Comparison of ENCODE assay signal across 8 mouse cellular contexts in the genomic region with DNA sequence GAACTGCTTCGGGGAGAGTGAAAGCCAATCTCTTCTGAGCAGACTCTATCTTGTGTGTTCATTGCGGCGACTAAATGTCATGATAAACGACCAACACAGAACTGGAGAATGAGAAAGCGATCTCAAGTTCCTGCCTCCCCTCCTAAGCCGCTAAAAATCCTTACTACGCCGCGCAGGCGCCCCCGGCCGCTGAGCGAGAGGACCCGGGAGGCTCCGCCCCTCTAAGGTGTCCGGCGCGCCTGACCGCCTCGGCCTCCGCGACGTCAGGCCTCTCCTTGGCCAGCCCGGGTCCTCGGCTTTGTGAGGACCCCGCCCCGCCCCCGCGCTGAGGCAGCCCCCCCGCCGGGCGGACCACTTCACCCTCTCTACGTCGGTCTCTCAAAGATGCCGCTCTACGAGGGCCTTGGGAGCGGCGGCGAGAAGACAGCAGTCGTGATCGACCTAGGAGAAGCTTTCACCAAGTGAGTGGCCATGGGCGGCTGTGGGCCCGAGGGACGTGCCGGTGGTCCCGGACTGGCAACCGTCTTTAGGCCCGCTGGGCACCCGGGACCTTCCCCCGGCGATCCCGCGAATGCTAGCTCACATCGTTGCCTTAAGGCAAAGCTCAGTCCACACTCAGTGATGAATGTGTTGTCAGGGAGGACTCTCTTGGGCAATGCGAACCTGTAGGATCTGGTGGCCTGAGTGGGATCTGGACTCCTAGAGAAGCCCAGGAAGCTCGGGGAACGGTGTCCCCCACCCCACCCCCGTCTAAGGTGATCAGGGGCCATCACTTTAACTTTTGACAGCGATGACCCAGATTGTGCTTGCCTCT. TPM values are rescaled to one million over a fixed set of nuclear protein-coding genes. Genes with fewer than 3 reads are reported as not detected.
A peak's percentile ranks its signal among the peaks of the same experiment; 100 is the strongest.
DNase-seq lines count a peak whose midpoint lies in the region; ATAC-seq and TF ChIP-seq lines count a peak whose summit lies in the region.

TSS of gene Actr10 (plus strand) at position 287 of the 814 bp plus-strand sequence.

- intact Hi-C loops in heart, adult 2 months (cut with DNase I), result loop anchor here (2.0 kb wide), 1 partner anchor 31 kb away; no protein-coding TSS in a partner anchor

- 0 out of 2 replicates have a peak, but pooled peaks cover 3% of the 10 kb centered on the region for H3K9me3 ChIP-seq in embryonic facial prominence, embryonic 13.5 days
- no peaks in the 10 kb centered on the region for H3K9me3 ChIP-seq in limb, embryonic 13.5 days
- no peaks in the 10 kb centered on the region for H3K9me3 ChIP-seq in midbrain, embryonic 16.5 days (replicated peaks; ENCODE audit: control insufficient read depth, low read length, poor library complexity, severe bottlenecking)

- 0 out of 2 replicates have a peak, but pooled peaks have one; percentile 25 for TF ChIP-seq EP300 in heart, adult 2 months (IDR thresholded peaks at IDR 0.05; ENCODE audit: insufficient read depth, low read depth, low read length)

- TF ChIP-seq POLR2A in heart, adult 2 months (IDR thresholded peaks at IDR 0.05; ENCODE audit: insufficient read depth, low read depth, low read length), result peak; percentile 99

- no peaks in the 10 kb centered on the region for H3K27me3 ChIP-seq in embryonic facial prominence, embryonic 13.5 days
- H3K27me3 ChIP-seq in heart, adult 2 months (ENCODE audit: control insufficient read depth, insufficient read depth, low read length), result no peaks in the 10 kb centered on the region
- H3K27me3 ChIP-seq in limb, embryonic 13.5 days, result no peaks in the 10 kb centered on the region
- H3K27me3 ChIP-seq in midbrain, embryonic 16.5 days (ENCODE audit: control insufficient read depth, insufficient read depth, low read depth, low read length), result no peaks in the 10 kb centered on the region

- H3K27ac ChIP-seq in embryonic facial prominence, embryonic 13.5 days, result peak within 1 kb of the TSS; percentile 94
- peak within 1 kb of the TSS; percentile 95 for H3K27ac ChIP-seq in heart, adult 2 months
- H3K27ac ChIP-seq in limb, embryonic 13.5 days, result peak within 1 kb of the TSS; percentile 91
- peak within 1 kb of the TSS; percentile 85 for H3K27ac ChIP-seq in midbrain, embryonic 16.5 days (ENCODE audit: low read length)

- under 1% methylated on average over 59 of the region's 59 CpGs for WGBS in embryonic facial prominence, embryonic 13.5 days
- under 1% methylated on average over 58 of the region's 59 CpGs for WGBS in heart, adult 2 months
- under 1% methylated on average over 59 of the region's 59 CpGs for WGBS in limb, embryonic 13.5 days
- WGBS in midbrain, embryonic 16.5 days, result 0% methylated on average over 57 of the region's 59 CpGs

- peaks cover 15% of the 10 kb centered on the region for H3K36me3 ChIP-seq in embryonic facial prominence, embryonic 13.5 days
- peaks cover 2% of the 10 kb centered on the region for H3K36me3 ChIP-seq in heart, adult 2 months (ENCODE audit: control insufficient read depth, insufficient read depth, low read length)
- H3K36me3 ChIP-seq in limb, embryonic 13.5 days, result peaks cover 17% of the 10 kb centered on the region
- peaks cover 6% of the 10 kb centered on the region; the same call in 1 of the 2 replicates for H3K36me3 ChIP-seq in midbrain, embryonic 16.5 days (ENCODE audit: control insufficient read depth, insufficient read depth, low read length)

- peak within 1 kb of the TSS; percentile 71 for H3K4me2 ChIP-seq in embryonic facial prominence, embryonic 13.5 days
- peak within 1 kb of the TSS; percentile 71 for H3K4me2 ChIP-seq in limb, embryonic 13.5 days (replicated peaks)
- peak within 1 kb of the TSS; percentile 82 for H3K4me2 ChIP-seq in midbrain, embryonic 16.5 days (ENCODE audit: low read length)

- DNase-seq in 3134 (ENCODE audit: extremely low read depth, insufficient read length, low spot score), result peak; percentile 90
- peak; percentile 94 to 95 for DNase-seq in adrenal gland, postnatal 36 days
- DNase-seq in heart, adult 2 months, result peak; percentile 94 to 98
- DNase-seq in kidney, adult 8-10 months, result peak; percentile 88 to 91
- peak; percentile 93 to 96 for DNase-seq in spleen, postnatal 10 days (ENCODE audit: low spot score in 2 of 2)

- H3K9ac ChIP-seq in embryonic facial prominence, embryonic 13.5 days, result peak within 1 kb of the TSS; percentile 93
- H3K9ac ChIP-seq in heart, adult 2 months (ENCODE audit: low read depth, low read length), result peak within 1 kb of the TSS; percentile 91
- peak within 1 kb of the TSS; percentile 93 for H3K9ac ChIP-seq in limb, embryonic 13.5 days
- H3K9ac ChIP-seq in midbrain, embryonic 16.5 days (ENCODE audit: low read depth, low read length), result peak within 1 kb of the TSS; percentile 83

- peak; percentile 95 for ATAC-seq in embryonic facial prominence, embryonic 13.5 days (ENCODE audit: insufficient number of reproducible peaks, insufficient read depth, low FRiP score, low TSS enrichment, low read depth)
- peak; percentile 97 for ATAC-seq in limb, embryonic 13.5 days (ENCODE audit: low FRiP score, low read depth)
- peak; percentile 98 for ATAC-seq in midbrain, embryonic 16.5 days

- peak within 1 kb of the TSS; percentile 89 for H3K4me3 ChIP-seq in embryonic facial prominence, embryonic 13.5 days
- H3K4me3 ChIP-seq in heart, adult 2 months, result peak within 1 kb of the TSS; percentile 98
- H3K4me3 ChIP-seq in limb, embryonic 13.5 days, result peak within 1 kb of the TSS; percentile 92
- H3K4me3 ChIP-seq in midbrain, embryonic 16.5 days (ENCODE audit: low read depth, low read length), result peak within 1 kb of the TSS; percentile 64

- H3K4me1 ChIP-seq in embryonic facial prominence, embryonic 13.5 days, result peaks cover 8% of the 10 kb centered on the region
- H3K4me1 ChIP-seq in heart, adult 2 months (ENCODE audit: control insufficient read depth, insufficient read depth, low read length), result no peaks in the 10 kb centered on the region; the same call in 1 of the 2 replicates
- H3K4me1 ChIP-seq in limb, embryonic 13.5 days, result peaks cover 11% of the 10 kb centered on the region
- H3K4me1 ChIP-seq in midbrain, embryonic 16.5 days (ENCODE audit: control insufficient read depth, insufficient read depth, low read length), result peaks cover 3% of the 10 kb centered on the region

- TF ChIP-seq CTCF in heart, adult 2 months (IDR thresholded peaks at IDR 0.05), result no peak

- H3K79me2 ChIP-seq in heart, adult 2 months (replicated peaks; ENCODE audit: control insufficient read depth, insufficient read depth, low read length), result no peaks in the 10 kb centered on the region

RNA-seq across cellular contexts. Expression of gene Actr10, which starts in this region (rescaled TPM):
- total RNA-seq in adrenal gland, postnatal 36 days (2021), result 100 to 1,000 TPM; 205 to 206 TPM
- 201 and 244 TPM in 2 replicates for polyA plus RNA-seq in embryonic facial prominence, embryonic 13.5 days (2015; fragmentation: Nextera tagmentation; extraction: Ambion mirVana)
- 100 to 1,000 TPM; 111 to 134 TPM for total RNA-seq in heart, adult 2 months (2021)
- polyA plus RNA-seq in heart, adult 2 months (2012; rRNA removed), result 30.0 and 66.9 TPM in 2 replicates
- polyA plus RNA-seq in limb, embryonic 13.5 days (2015; fragmentation: Nextera tagmentation; extraction: Ambion mirVana), result 244 and 273 TPM in 2 replicates
- polyA plus RNA-seq in midbrain, embryonic 16.5 days (2015; fragmentation: Nextera tagmentation; extraction: Ambion mirVana), result 180 and 188 TPM in 2 replicates

Comparison
In these comparisons a context has a peak if more than half of its experiments do, and no peak if none do; other contexts are left out.
1. Peak in every context shown above with its lines: DNase-seq, ATAC-seq, H3K4me3 ChIP-seq and H3K27ac ChIP-seq.